Mouse (Mus musculus) thymus, adult 2 months (tissue): ENCODE results near the gene Ryr3.

Source experiments
- CTCF ChIP-seq: fragments of 200-500 bp; IDR thresholded peaks from 2 replicates; pipeline ENCODE4 v1.5.1; 2012; ENCODE audit warnings: mild to moderate bottlenecking, control low read depth, low read length, moderate library complexity, borderline replicate concordance; ENCODE audit not compliant: control insufficient read depth, poor library complexity, insufficient read depth; ENCODE audit errors: extremely low read depth
- POLR2A ChIP-seq: fragments of 200-500 bp; IDR thresholded peaks from 2 replicates; pipeline ENCODE4 v1.6.1; 2012; ENCODE audit warnings: mild to moderate bottlenecking, low read length, control low read depth, moderate library complexity; ENCODE audit not compliant: control insufficient read depth, poor library complexity, insufficient read depth; ENCODE audit errors: extremely low read depth

DNA sequence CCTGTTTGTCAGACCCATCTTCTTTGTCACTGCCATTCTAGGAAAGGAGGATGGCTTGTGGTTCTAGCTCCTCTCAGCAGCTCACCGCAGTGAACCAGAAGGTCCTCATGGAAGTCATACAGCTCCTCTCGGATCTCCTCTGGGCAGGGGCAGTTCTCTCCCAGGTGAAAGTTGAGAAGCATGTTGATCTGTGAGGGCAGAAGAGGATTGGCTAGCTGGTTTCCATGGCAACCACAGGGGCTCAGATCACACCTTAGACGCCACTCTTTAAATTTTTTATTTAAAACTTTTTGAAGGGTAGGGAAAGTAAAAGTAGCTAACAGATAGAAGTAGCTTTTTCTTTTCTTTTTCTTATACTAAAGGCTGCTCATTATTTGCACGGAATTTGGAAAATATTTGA lies 390.3 kb downstream of the Ryr3 start:
- TF ChIP-seq CTCF (no peak), POLR2A (no peak)
